Mouse (Mus musculus): ENCODE results near the gene Smc6. TPM values are rescaled to one million over a fixed set of nuclear protein-coding genes. Genes with fewer than 3 reads are reported as not detected.

Gene Smc6
- total and polyA plus RNA-seq, 3 experiments, result 47.9 to 84.4 (median 50.1) TPM

DNA sequence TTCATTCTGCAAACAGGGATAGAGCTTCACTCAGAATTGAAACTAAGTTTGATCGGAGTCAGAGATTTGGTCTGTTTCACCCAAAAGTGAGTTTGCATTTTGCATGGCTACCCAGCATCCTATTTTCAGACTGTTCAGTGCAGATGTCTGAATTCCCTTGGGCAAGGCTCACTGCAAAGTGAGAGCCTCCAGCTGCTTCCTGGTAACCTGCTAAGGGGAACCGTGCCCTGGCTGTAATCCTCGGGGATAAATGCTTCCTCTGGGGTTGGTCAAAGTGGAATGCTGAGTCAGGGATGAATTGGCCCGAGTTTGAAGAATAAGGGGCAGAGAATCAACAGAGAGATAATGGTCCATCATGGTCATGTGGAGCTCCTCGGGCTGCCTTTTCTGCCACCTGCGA, 99.2 kb downstream of the Smc6 start:
- peaks cover 4 to 29% of the 10 kb centered on the region in 2 experiments for H3K4me1 ChIP-seq (ENCODE audit: control insufficient read depth in 1 of 2, insufficient read depth in 2 of 2)
- no peak overlapping the region for H3K9ac ChIP-seq (ENCODE audit: insufficient read depth, low read depth)
- H3K4me3 ChIP-seq (replicated peaks in 1 of 3; ENCODE audit: low read depth in 2 of 3, low read length in 2 of 3, poor library complexity in 1 of 3), result no peak overlapping the region
- DNase-seq (ENCODE audit: extremely low read depth), result peak; percentile 66
- TF ChIP-seq IRF4 (IDR thresholded peaks at IDR 0.05; ENCODE audit: low read depth, low read length) (0 out of 2 replicates have a peak, but pooled peaks have one; percentile 20), USF2 (conservative IDR thresholded peaks at IDR 0.05; ENCODE audit: low read depth, low read length) (no peak), MAFK (IDR thresholded peaks at IDR 0.05; ENCODE audit: insufficient replicate concordance, low read length) (peak; percentile 67), KAT2A (IDR thresholded peaks at IDR 0.05; ENCODE audit: insufficient replicate concordance, low read length) (0 out of 2 replicates have a peak, but pooled peaks have one; percentile 53), EP300 (IDR thresholded peaks at IDR 0.05; ENCODE audit: low read length) (peak; percentile 66), MAZ (IDR thresholded peaks at IDR 0.05; ENCODE audit: low read depth, low read length) (no peak), CHD2 (IDR thresholded peaks at IDR 0.05; ENCODE audit: low read length) (no peak), TCF12 (IDR thresholded peaks at IDR 0.05; ENCODE audit: low read depth, low read length) (peak; percentile 32; the same call in 1 of the 2 replicates), POLR2AphosphoS2 (IDR thresholded peaks at IDR 0.05; ENCODE audit: low read depth, low read length) (no peak), MEF2A (IDR thresholded peaks at IDR 0.05; ENCODE audit: borderline replicate concordance, low read depth, low read length) (0 out of 2 replicates have a peak, but pooled peaks have one; percentile 47), BHLHE40 (IDR thresholded peaks at IDR 0.05; ENCODE audit: low read depth, low read length) (peak; percentile 42; the same call in 1 of the 2 replicates), ETS1 (conservative IDR thresholded peaks at IDR 0.05; ENCODE audit: low read depth, low read length) (peak; percentile 69)
- H3K27ac ChIP-seq (ENCODE audit: insufficient read depth, low read depth), result no peak overlapping the region
- H3K9me3 ChIP-seq (replicated peaks; ENCODE audit: low read length), result no peaks in the 10 kb centered on the region
- no peaks in the 10 kb centered on the region for H3K79me2 ChIP-seq (replicated peaks; ENCODE audit: control insufficient read depth, extremely low read depth, insufficient read depth, poor library complexity, severe bottlenecking)
- H3K4me2 ChIP-seq (ENCODE audit: insufficient read depth, low read depth, poor library complexity, severe bottlenecking), result peak overlapping the region; percentile 66
- in situ Hi-C loops (cut with MboI; ENCODE audit: low pct_ligation_motif_present, low pct_unique_long_range_greater_than_20kb, low sequenced_read_pairs) (no loop called here), dilution Hi-C loops (cut with MboI; ENCODE audit: extremely low pct_ligation_motif_present, extremely low pct_unique_long_range_greater_than_20kb, low sequenced_read_pairs) (no loop called here)
- no peaks in the 10 kb centered on the region for H3K36me3 ChIP-seq (replicated peaks in 1 of 2; ENCODE audit: control insufficient read depth in 1 of 2, insufficient read depth in 1 of 2, low read length in 1 of 2)
- no peaks in the 10 kb centered on the region for H3K27me3 ChIP-seq (replicated peaks)

- H3K79me2 ChIP-seq (replicated peaks; ENCODE audit: control insufficient read depth, extremely low read depth, insufficient read depth, poor library complexity, severe bottlenecking), result no peaks in the 10 kb centered on the region
- H3K4me1 ChIP-seq (ENCODE audit: control insufficient read depth in 1 of 2, insufficient read depth in 2 of 2), result peaks cover 6 to 36% of the 10 kb centered on the region in 2 experiments
- H3K9me3 ChIP-seq (replicated peaks; ENCODE audit: low read length), result no peaks in the 10 kb centered on the region
- H3K4me2 ChIP-seq (ENCODE audit: insufficient read depth, low read depth, poor library complexity, severe bottlenecking), result no peak overlapping the region
- H3K36me3 ChIP-seq (replicated peaks in 1 of 2; ENCODE audit: control insufficient read depth in 1 of 2, insufficient read depth in 1 of 2, low read length in 1 of 2), result no peaks in the 10 kb centered on the region
- H3K27ac ChIP-seq (ENCODE audit: insufficient read depth, low read depth), result no peak overlapping the region
- no peaks in the 10 kb centered on the region for H3K27me3 ChIP-seq (replicated peaks)
- dilution Hi-C loops (cut with MboI; ENCODE audit: extremely low pct_ligation_motif_present, extremely low pct_unique_long_range_greater_than_20kb, low sequenced_read_pairs) (no loop called here), in situ Hi-C loops (cut with MboI; ENCODE audit: low pct_ligation_motif_present, low pct_unique_long_range_greater_than_20kb, low sequenced_read_pairs) (no loop called here)
- TF ChIP-seq CTCF (conservative IDR thresholded peaks at IDR 0.05 in 1 of 2, IDR thresholded peaks at IDR 0.05 in 1 of 2; ENCODE audit: low read depth in 2 of 2, low read length in 2 of 2) (no peak), NRF1 (IDR thresholded peaks at IDR 0.05; ENCODE audit: low read depth, low read length) (no peak), ZNF384 (IDR thresholded peaks at IDR 0.05; ENCODE audit: low read depth, low read length) (no peak), MAZ (IDR thresholded peaks at IDR 0.05; ENCODE audit: low read depth, low read length) (no peak), JUND (conservative IDR thresholded peaks at IDR 0.05; ENCODE audit: low read depth, low read length) (no peak), ZMIZ1 (IDR thresholded peaks at IDR 0.05; ENCODE audit: low read depth, low read length) (no peak), MYC (IDR thresholded peaks at IDR 0.05; ENCODE audit: low read depth, low read length) (no peak), SMC3 (IDR thresholded peaks at IDR 0.05; ENCODE audit: low read depth, low read length) (no peak), POLR2AphosphoS2 (IDR thresholded peaks at IDR 0.05; ENCODE audit: low read depth, low read length) (no peak), MAFK (IDR thresholded peaks at IDR 0.05; ENCODE audit: insufficient replicate concordance, low read length) (no peak), GABPA (IDR thresholded peaks at IDR 0.05; ENCODE audit: insufficient replicate concordance, low read depth, low read length) (no peak), ZKSCAN1 (IDR thresholded peaks at IDR 0.05; ENCODE audit: borderline replicate concordance, low read depth, low read length) (no peak), BHLHE40 (IDR thresholded peaks at IDR 0.05; ENCODE audit: low read depth, low read length) (no peak), MEF2A (IDR thresholded peaks at IDR 0.05; ENCODE audit: borderline replicate concordance, low read depth, low read length) (no peak), TCF12 (IDR thresholded peaks at IDR 0.05; ENCODE audit: low read depth, low read length) (no peak), MAX (IDR thresholded peaks at IDR 0.05; ENCODE audit: low read length) (no peak), USF2 (conservative IDR thresholded peaks at IDR 0.05; ENCODE audit: low read depth, low read length) (no peak), JUN (IDR thresholded peaks at IDR 0.05; ENCODE audit: insufficient read depth, low read depth, low read length) (no peak), POLR2A (IDR thresholded peaks at IDR 0.05; ENCODE audit: low read depth, low read length) (no peak)
- H3K9ac ChIP-seq (ENCODE audit: insufficient read depth, low read depth), result no peak overlapping the region
- no peak overlapping the region for H3K4me3 ChIP-seq (replicated peaks in 1 of 3; ENCODE audit: low read depth in 2 of 3, low read length in 2 of 3, poor library complexity in 1 of 3)
- DNase-seq (ENCODE audit: extremely low read depth), result no peak
Observed at GRCm38 (mm10) chr12:11367099-11367765, 101.5 kb downstream of the Smc6 start.
